Mouse (Mus musculus): ENCODE results near the gene Epn1. TPM values are rescaled to one million over a fixed set of nuclear protein-coding genes. Genes with fewer than 3 reads are reported as not detected.
A peak's percentile ranks its signal among the peaks of the same experiment; 100 is the strongest.

Epn1 gene
- polyA plus RNA-seq, 1 experiment from 2014 or later = 70.5 TPM

DNA sequence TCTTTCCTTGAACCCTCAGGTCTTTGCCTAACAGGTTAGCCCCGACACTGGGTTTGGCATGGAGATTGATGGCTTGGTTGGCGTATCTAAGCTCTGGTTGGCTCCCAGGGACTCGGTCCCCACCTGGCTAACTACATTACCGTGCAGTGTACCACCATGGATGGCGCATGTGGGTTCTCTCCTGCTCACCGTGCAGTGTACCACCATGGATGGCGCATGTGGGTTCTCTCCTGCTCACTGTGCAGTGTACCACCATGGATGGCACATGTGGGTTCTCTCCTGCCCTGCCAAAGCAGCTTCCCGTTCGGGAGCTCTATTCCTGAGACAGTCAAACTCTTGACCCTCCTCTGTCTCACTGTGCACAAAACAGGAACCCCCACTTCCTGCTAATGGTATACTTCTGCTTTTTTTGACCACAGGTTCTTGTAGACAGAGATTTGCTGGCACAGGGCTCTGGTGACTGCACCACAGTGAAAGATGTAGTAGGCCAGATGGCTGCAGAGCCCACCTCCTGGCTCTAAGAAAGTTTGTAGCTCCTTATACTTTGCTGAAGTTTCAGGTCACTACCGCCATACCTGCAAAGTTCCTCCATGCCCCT lies 21.1 kb downstream of the Epn1 start:
- no peak overlapping the region for H3K9ac ChIP-seq
- WGBS = 85% methylated on average over 10 of the region's 10 CpGs
- H3K4me3 ChIP-seq = no peak overlapping the region

GRCm38 (mm10) chr7:5102564-5102963 lies 22.5 kb downstream of the Epn1 start:
- Histone ChIP-seq H3K9me3 (no peaks in the 10 kb centered on the region), H3K4me2 (no peak overlapping the region), H3K36me3 (peaks cover 18% of the 10 kb centered on the region), H3K27ac (no peak overlapping the region), H3K4me3 (no peak overlapping the region), H3K27me3 (no peaks in the 10 kb centered on the region), H3K9ac (no peak overlapping the region), H3K4me1 (no peaks in the 10 kb centered on the region)
- ATAC-seq (ENCODE audit: insufficient number of reproducible peaks, insufficient read depth, low FRiP score, low TSS enrichment, low read depth) = no peak
- 81% methylated on average over 2 of the region's 2 CpGs for WGBS

More for the DNA sequence above, 21.1 kb downstream of the Epn1 start:
- no peaks in the 10 kb centered on the region for H3K4me1 ChIP-seq
- H3K4me2 ChIP-seq = no peak overlapping the region
- peaks cover 32% of the 10 kb centered on the region for H3K36me3 ChIP-seq
- no peaks in the 10 kb centered on the region for H3K27me3 ChIP-seq
- H3K27ac ChIP-seq = no peak overlapping the region
- ATAC-seq (ENCODE audit: insufficient number of reproducible peaks, insufficient read depth, low FRiP score, low TSS enrichment, low read depth) = no peak
- H3K9me3 ChIP-seq = no peaks in the 10 kb centered on the region

- no peak for ATAC-seq (ENCODE audit: insufficient number of reproducible peaks, insufficient read depth, low FRiP score, low TSS enrichment, low read depth)
- H3K27me3 ChIP-seq = no peaks in the 10 kb centered on the region
Measured at GRCm38 (mm10) chr7:5108272-5108671, 28.2 kb downstream of the Epn1 start.

GRCm38 (mm10) chr7:5109301-5109700 lies 29.3 kb downstream of the Epn1 start:
- Histone ChIP-seq H3K9ac (no peak overlapping the region), H3K27me3 (no peaks in the 10 kb centered on the region), H3K27ac (no peak overlapping the region), H3K4me2 (no peak overlapping the region), H3K9me3 (no peaks in the 10 kb centered on the region), H3K4me1 (peaks cover 13% of the 10 kb centered on the region), H3K36me3 (no peaks in the 10 kb centered on the region), H3K4me3 (no peak overlapping the region)
- 80% methylated on average over 8 of the region's 8 CpGs for WGBS
- ATAC-seq (ENCODE audit: insufficient number of reproducible peaks, insufficient read depth, low FRiP score, low TSS enrichment, low read depth) = no peak

More at GRCm38 (mm10) chr7:5108272-5108671, 28.2 kb downstream of the Epn1 start:
- H3K4me1 ChIP-seq = peaks cover 10% of the 10 kb centered on the region
- no peaks in the 10 kb centered on the region for H3K9me3 ChIP-seq
- no peak overlapping the region for H3K4me2 ChIP-seq
- H3K27ac ChIP-seq = no peak overlapping the region
- H3K9ac ChIP-seq = no peak overlapping the region
- no peaks in the 10 kb centered on the region for H3K36me3 ChIP-seq
- WGBS = 86% methylated on average over 4 of the region's 4 CpGs
- H3K4me3 ChIP-seq = no peak overlapping the region

DNA sequence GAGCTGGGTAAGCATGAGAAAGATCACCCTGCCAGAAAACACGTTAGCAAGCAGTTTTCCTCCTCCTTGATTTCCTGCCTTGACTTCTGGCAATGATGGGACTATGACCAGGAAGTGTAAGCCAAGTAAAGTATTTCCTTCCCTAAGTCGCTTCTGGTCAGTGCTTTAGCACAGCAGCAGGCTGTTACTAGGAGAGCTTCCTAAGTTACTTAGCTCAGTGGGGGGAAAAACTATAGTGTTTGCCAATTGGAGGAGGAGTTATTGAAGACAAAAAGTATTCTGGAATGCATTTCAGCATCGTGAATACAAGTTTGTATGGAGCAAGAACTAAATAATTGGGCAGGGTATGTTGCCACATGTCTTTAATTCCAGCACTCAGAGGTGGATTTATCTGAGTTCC lies 32.7 kb downstream of the Epn1 start:
- no peaks in the 10 kb centered on the region for H3K36me3 ChIP-seq
- ATAC-seq (ENCODE audit: insufficient number of reproducible peaks, insufficient read depth, low FRiP score, low TSS enrichment, low read depth) = no peak
- no peak overlapping the region for H3K27ac ChIP-seq
- H3K9me3 ChIP-seq = no peaks in the 10 kb centered on the region
- 30% methylated on average over 3 of the region's 3 CpGs for WGBS
- H3K27me3 ChIP-seq = no peaks in the 10 kb centered on the region
- H3K4me1 ChIP-seq = peaks cover 13% of the 10 kb centered on the region
- no peak overlapping the region for H3K4me3 ChIP-seq
- H3K9ac ChIP-seq = no peak overlapping the region
- no peak overlapping the region for H3K4me2 ChIP-seq

GRCm38 (mm10) chr7:5116850-5117249 lies 36.8 kb downstream of the Epn1 start, which contains the start of gene Rfpl4:
Gene Rfpl4, minus strand, starts transcription at chr7:5116950.
- no peaks in the 10 kb centered on the region for H3K27me3 ChIP-seq
- 82% methylated on average over 3 of the region's 3 CpGs for WGBS
- no peak within 1 kb of the TSS for H3K27ac ChIP-seq
- H3K9ac ChIP-seq = no peak within 1 kb of the TSS
- H3K36me3 ChIP-seq = no peaks in the 10 kb centered on the region
- no peaks in the 10 kb centered on the region for H3K9me3 ChIP-seq
- ATAC-seq (ENCODE audit: insufficient number of reproducible peaks, insufficient read depth, low FRiP score, low TSS enrichment, low read depth) = no peak
- no peak within 1 kb of the TSS for H3K4me2 ChIP-seq
- peaks cover 13% of the 10 kb centered on the region for H3K4me1 ChIP-seq
- no peak within 1 kb of the TSS for H3K4me3 ChIP-seq

- no peak overlapping the region for H3K27ac ChIP-seq
- H3K4me2 ChIP-seq = no peak overlapping the region
- H3K27me3 ChIP-seq = no peaks in the 10 kb centered on the region
- no peaks in the 10 kb centered on the region for H3K4me1 ChIP-seq
- H3K4me3 ChIP-seq = no peak overlapping the region
- ATAC-seq (ENCODE audit: insufficient number of reproducible peaks, insufficient read depth, low FRiP score, low TSS enrichment, low read depth) = no peak
- 87% methylated on average over 8 of the region's 8 CpGs for WGBS
- H3K9me3 ChIP-seq = no peaks in the 10 kb centered on the region
- H3K36me3 ChIP-seq = no peaks in the 10 kb centered on the region
- no peak overlapping the region for H3K9ac ChIP-seq
Measured at GRCm38 (mm10) chr7:5125078-5125477, 45.0 kb downstream of the Epn1 start.

DNA sequence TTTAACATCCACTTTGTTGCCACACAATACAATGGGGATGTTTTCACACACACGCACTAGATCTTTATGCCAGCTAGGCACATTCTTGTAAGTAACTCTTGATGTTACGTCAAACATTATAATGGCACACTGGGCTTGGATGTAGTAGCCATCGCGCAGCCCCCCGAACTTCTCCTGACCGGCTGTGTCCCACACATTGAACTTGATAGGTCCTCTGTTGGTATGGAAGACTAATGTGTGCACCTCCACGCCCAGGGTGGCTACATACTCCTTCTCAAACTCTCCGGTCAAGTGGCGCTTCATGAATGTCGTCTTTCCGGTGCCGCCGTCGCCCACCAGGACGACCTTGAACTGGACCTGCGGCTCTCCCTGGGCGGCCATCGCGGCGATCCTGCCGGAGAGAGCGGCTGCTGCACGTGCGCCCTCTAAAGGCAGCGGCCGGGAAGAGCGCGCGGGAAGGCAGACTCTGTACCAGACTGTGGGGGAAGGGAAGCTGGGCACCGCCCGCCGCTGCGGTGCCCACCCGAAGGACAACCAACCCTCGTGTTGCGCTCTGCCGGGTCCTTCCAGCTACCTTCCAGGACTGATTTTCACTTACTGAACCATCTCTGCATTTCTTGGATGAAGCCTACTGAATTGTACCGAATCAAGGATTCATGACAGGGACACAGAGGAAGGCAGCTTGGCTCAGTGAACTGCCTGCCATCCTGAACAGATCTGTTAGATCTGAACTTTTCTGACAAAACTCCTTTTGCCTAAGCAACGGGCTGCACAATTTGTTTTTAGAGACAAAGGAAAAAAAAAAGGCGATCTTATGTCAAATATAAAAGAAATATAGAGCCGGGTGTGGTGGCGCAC lies 45.7 kb downstream of the Epn1 start, which contains the start of gene Rasl2-9:
Gene Rasl2-9, minus strand, starts transcription at position 402 of the 858 bp plus-strand sequence.
- H3K9ac ChIP-seq = peak within 1 kb of the TSS; percentile 56
- 0 out of 2 replicates have a peak, but pooled peaks have one; percentile 26 for ATAC-seq (ENCODE audit: insufficient number of reproducible peaks, insufficient read depth, low FRiP score, low TSS enrichment, low read depth)
- 17% methylated on average over 42 of the region's 42 CpGs for WGBS

More for the DNA sequence above, 45.7 kb downstream of the Epn1 start, which contains the start of gene Rasl2-9:
- peak within 1 kb of the TSS; percentile 62 for H3K4me2 ChIP-seq
- H3K36me3 ChIP-seq = no peaks in the 10 kb centered on the region
- H3K9me3 ChIP-seq = no peaks in the 10 kb centered on the region
- H3K4me1 ChIP-seq = no peaks in the 10 kb centered on the region
- no peak within 1 kb of the TSS for H3K27ac ChIP-seq
- H3K27me3 ChIP-seq = no peaks in the 10 kb centered on the region
- peak within 1 kb of the TSS; percentile 36 for H3K4me3 ChIP-seq

Small RNA genes lying within 50 kb of the gene (microRNA-seq; reads per million reads assigned to microRNA genes)
- gene Gm26217 = not detected

Other genes starting within 250 kb of the Epn1 start
- 0.39 and 0.63 TPM in 2 replicates for gene Shisa7, start 235.5 kb upstream of the Epn1 start, polyA plus RNA-seq (2015; fragmentation: Nextera tagmentation; extraction: Ambion mirVana)
- gene Isoc2b, start 210.0 kb upstream of the Epn1 start, polyA plus RNA-seq (2015; fragmentation: Nextera tagmentation; extraction: Ambion mirVana) = 5.9 and 6.5 TPM in 2 replicates
- 1.3 TPM in 2 replicates for gene Isoc2a, start 203.1 kb upstream of the Epn1 start, polyA plus RNA-seq (2015; fragmentation: Nextera tagmentation; extraction: Ambion mirVana)
- 0.15 TPM in 1 of 2 replicates, not detected in the other for gene Gm36210, start 173.7 kb upstream of the Epn1 start, polyA plus RNA-seq (2015; fragmentation: Nextera tagmentation; extraction: Ambion mirVana)
- gene Zfp628, start 165.0 kb upstream of the Epn1 start, polyA plus RNA-seq (2015; fragmentation: Nextera tagmentation; extraction: Ambion mirVana) = 4.3 and 4.8 TPM in 2 replicates
- 3.3 and 4.6 TPM in 2 replicates for gene Nat14, start 158.2 kb upstream of the Epn1 start, polyA plus RNA-seq (2015; fragmentation: Nextera tagmentation; extraction: Ambion mirVana)
- gene Ssc5d, start 154.4 kb upstream of the Epn1 start, polyA plus RNA-seq (2015; fragmentation: Nextera tagmentation; extraction: Ambion mirVana) = 0.51 and 0.62 TPM in 2 replicates
- 0.18 TPM in 1 of 2 replicates, not detected in the other for gene Sbk2, start 115.8 kb upstream of the Epn1 start, polyA plus RNA-seq (2015; fragmentation: Nextera tagmentation; extraction: Ambion mirVana)
- gene Sbk3, start 109.1 kb upstream of the Epn1 start, polyA plus RNA-seq (2015; fragmentation: Nextera tagmentation; extraction: Ambion mirVana) = 0.08 TPM in 1 of 2 replicates, not detected in the other
- 38.4 and 42.0 TPM in 2 replicates for gene Zfp579, start 84.1 kb upstream of the Epn1 start, polyA plus RNA-seq (2015; fragmentation: Nextera tagmentation; extraction: Ambion mirVana)
- gene Zfp524, start 65.8 kb upstream of the Epn1 start, polyA plus RNA-seq (2015; fragmentation: Nextera tagmentation; extraction: Ambion mirVana) = 10.3 and 12.0 TPM in 2 replicates
- 45.7 and 47.9 TPM in 2 replicates for gene Fiz1, start 65.5 kb upstream of the Epn1 start, polyA plus RNA-seq (2015; fragmentation: Nextera tagmentation; extraction: Ambion mirVana)
- 1.2 TPM in 1 of 2 replicates, not detected in the other for gene Gm44973, start 64.7 kb upstream of the Epn1 start, polyA plus RNA-seq (2015; fragmentation: Nextera tagmentation; extraction: Ambion mirVana)
- 7.7 and 7.9 TPM in 2 replicates for gene Zfp865, start 59.9 kb upstream of the Epn1 start, polyA plus RNA-seq (2015; fragmentation: Nextera tagmentation; extraction: Ambion mirVana)
- 46.1 and 55.4 TPM in 2 replicates for gene Ccdc106, start 59.7 kb upstream of the Epn1 start, polyA plus RNA-seq (2015; fragmentation: Nextera tagmentation; extraction: Ambion mirVana)
- gene 4632433K11Rik, start 46.1 kb upstream of the Epn1 start, polyA plus RNA-seq (2015; fragmentation: Nextera tagmentation; extraction: Ambion mirVana) = not detected in 2 replicates
- 5.6 and 5.9 TPM in 2 replicates for gene Zfp784, start 41.8 kb upstream of the Epn1 start, polyA plus RNA-seq (2015; fragmentation: Nextera tagmentation; extraction: Ambion mirVana)
- gene Zfp580, start 28.7 kb upstream of the Epn1 start, polyA plus RNA-seq (2015; fragmentation: Nextera tagmentation; extraction: Ambion mirVana) = 44.7 and 45.9 TPM in 2 replicates
- 137 and 155 TPM in 2 replicates for gene U2af2, start 18.1 kb upstream of the Epn1 start, polyA plus RNA-seq (2015; fragmentation: Nextera tagmentation; extraction: Ambion mirVana)
- gene Rfpl4, start 36.7 kb downstream of the Epn1 start, polyA plus RNA-seq (2015; fragmentation: Nextera tagmentation; extraction: Ambion mirVana) = not detected in 2 replicates
- 0.35 and 0.80 TPM in 2 replicates for gene Rasl2-9, start 45.7 kb downstream of the Epn1 start, polyA plus RNA-seq (2015; fragmentation: Nextera tagmentation; extraction: Ambion mirVana)
- gene Vmn1r55, start 69.4 kb downstream of the Epn1 start, polyA plus RNA-seq (2015; fragmentation: Nextera tagmentation; extraction: Ambion mirVana) = 0.03 TPM in 1 of 2 replicates, not detected in the other
- gene Vmn1r56, start 116.5 kb downstream of the Epn1 start, polyA plus RNA-seq (2015; fragmentation: Nextera tagmentation; extraction: Ambion mirVana) = not detected in 2 replicates
- gene Vmn1r57, start 138.3 kb downstream of the Epn1 start, polyA plus RNA-seq (2015; fragmentation: Nextera tagmentation; extraction: Ambion mirVana) = not detected in 2 replicates